Mouse (Mus musculus): ENCODE data around the gene Olfr209.

DNA sequence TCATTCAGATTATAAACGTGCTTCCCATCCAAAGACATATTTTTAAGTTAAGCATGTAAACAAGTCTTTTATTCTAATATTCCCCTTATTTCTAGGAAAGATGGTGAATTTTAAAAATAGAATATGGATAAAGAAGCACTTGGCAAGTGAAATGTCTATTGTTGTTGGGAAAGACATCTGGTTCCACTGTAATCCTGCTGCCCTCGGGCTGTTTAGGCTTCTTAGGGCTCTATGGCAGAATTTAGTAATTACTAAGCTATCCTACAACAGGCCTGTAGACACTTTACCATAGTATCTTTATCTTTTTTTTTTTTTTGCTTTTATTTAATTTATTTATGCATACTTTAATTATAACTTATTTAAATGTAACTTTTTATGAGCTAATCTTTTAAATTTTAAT lies 46.0 kb upstream of the Olfr209 start:
- TF ChIP-seq CTCF (IDR thresholded peaks at IDR 0.05; ENCODE audit: insufficient read depth, low read depth, low read length): no peak
- no peak for TF ChIP-seq POLR2A (IDR thresholded peaks at IDR 0.05; ENCODE audit: insufficient read depth, low read depth, low read length)

All from olfactory bulb, adult 2 months (tissue).